Mouse (Mus musculus) limb, embryonic 13.5 days (tissue): ENCODE measurements around the gene Tnr. TPM values are rescaled to one million over a fixed set of nuclear protein-coding genes. Genes with fewer than 3 reads are reported as not detected.

Source experiments
- ATAC-seq: fragments of 200-750 bp; cut with Nextera tagmentation; 2 replicates; pipeline ENCODE4 v1.8.0; 2017; ENCODE audit warnings: low read depth, moderate number of reproducible peaks, moderate TSS enrichment; ENCODE audit not compliant: low FRiP score
- H3K27ac ChIP-seq: fragments of 300-500 bp; sonication (generic); 2 replicates; pipeline ENCODE4 v1.5.1; 2015; ENCODE audit warnings: inconsistent platforms, mild to moderate bottlenecking, moderate library complexity
- H3K27me3 ChIP-seq: fragments of 300-500 bp; sonication (generic); 2 replicates; pipeline ENCODE4 v1.6.1; 2015; ENCODE audit warnings: mild to moderate bottlenecking, inconsistent platforms
- H3K36me3 ChIP-seq: fragments of 300-500 bp; sonication (generic); 2 replicates; pipeline ENCODE4 v1.6.1; 2015; ENCODE audit warnings: inconsistent platforms, mild to moderate bottlenecking, moderate library complexity
- H3K4me1 ChIP-seq: fragments of 300-500 bp; sonication (generic); 2 replicates; pipeline ENCODE4 v1.6.1; 2015; ENCODE audit warnings: inconsistent platforms
- H3K4me2 ChIP-seq: fragments of 300-500 bp; sonication (generic); replicated peaks from 2 replicates; pipeline ENCODE4 v1.6.1; 2015; ENCODE audit warnings: inconsistent platforms, mild to moderate bottlenecking, moderate library complexity
- H3K4me3 ChIP-seq: fragments of 300-500 bp; sonication (generic); 2 replicates; pipeline ENCODE4 v1.5.1; 2015; ENCODE audit warnings: moderate library complexity, mild to moderate bottlenecking, inconsistent platforms
- H3K9ac ChIP-seq: fragments of 300-500 bp; sonication (generic); 2 replicates; pipeline ENCODE4 v1.6.1; 2015; ENCODE audit warnings: mild to moderate bottlenecking, inconsistent platforms
- H3K9me3 ChIP-seq: fragments of 300-500 bp; sonication (generic); 2 replicates; pipeline ENCODE4 v1.6.1; 2016; ENCODE audit warnings: inconsistent platforms
- WGBS: fragments of 180-500 bp; shearing (Covaris S2); methylation state at CpG from one replicate; pipeline ENCODE4 v1.1.7; 2015; 5-methylcytosine and 5-hydroxymethylcytosine counted together
- polyA plus RNA-seq: library from polyadenylated mRNA; unstranded; fragments of >200 nt; fragmentation: Nextera tagmentation; extraction: Ambion mirVana; gene quantifications from 2 replicates; pipeline ENCODE4 v1.2.1, GENCODE M21; 2015

Gene Tnr
- polyA plus RNA-seq, 1 experiment from 2014 or later, result 0.09 TPM

DNA sequence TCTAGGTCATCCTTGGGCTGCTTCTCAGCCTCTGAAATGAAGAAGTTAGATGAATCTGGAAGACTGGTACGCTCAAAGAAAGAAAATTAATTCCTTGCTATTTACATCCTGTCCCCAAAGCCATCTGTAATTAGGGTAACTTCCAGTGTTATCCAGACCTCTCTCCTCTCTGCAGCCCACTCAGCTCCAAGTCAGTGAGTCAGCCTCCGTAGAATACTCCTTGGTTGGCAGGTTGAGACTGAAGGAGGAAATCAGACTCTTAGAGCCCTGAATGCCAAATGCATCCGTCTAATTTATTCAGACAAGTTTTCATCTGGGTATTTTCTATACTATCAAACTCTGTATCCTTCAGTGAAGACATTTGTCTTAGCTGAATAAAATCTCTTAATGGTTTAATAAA is 255.9 kb downstream of the Tnr start:
- no peaks in the 10 kb centered on the region for H3K27me3 ChIP-seq
- H3K4me2 ChIP-seq, result no peak overlapping the region
- no peak overlapping the region for H3K4me3 ChIP-seq
- WGBS, result 75% methylated on average over 3 of the region's 3 CpGs
- no peak overlapping the region for H3K27ac ChIP-seq
- no peaks in the 10 kb centered on the region for H3K4me1 ChIP-seq
- no peak overlapping the region for H3K9ac ChIP-seq
- no peak for ATAC-seq
- no peaks in the 10 kb centered on the region for H3K36me3 ChIP-seq
- H3K9me3 ChIP-seq, result no peaks in the 10 kb centered on the region

DNA sequence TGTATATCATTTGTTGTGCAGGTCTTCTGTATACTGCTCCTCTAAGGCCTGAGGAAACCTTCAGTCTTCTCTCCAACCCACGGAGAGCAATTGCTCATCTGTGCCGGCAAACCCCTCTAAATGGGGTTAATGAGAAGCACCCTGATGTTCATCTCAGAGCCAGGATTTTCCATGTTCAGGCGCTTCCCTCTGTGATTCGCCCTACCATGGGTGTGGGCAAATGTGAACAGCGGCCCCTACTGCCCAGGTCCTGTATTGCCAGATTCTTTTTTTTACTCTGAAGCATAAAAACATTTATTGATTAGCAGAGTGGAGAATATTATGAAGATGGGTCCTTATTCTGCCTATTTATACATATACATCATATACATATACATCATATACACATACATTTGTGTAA is 260.3 kb downstream of the Tnr start:
- Histone ChIP-seq H3K9ac (no peak overlapping the region), H3K27me3 (0 out of 2 replicates have a peak, but pooled peaks cover 2% of the 10 kb centered on the region), H3K4me3 (no peak overlapping the region), H3K4me2 (no peak overlapping the region), H3K9me3 (no peaks in the 10 kb centered on the region), H3K36me3 (no peaks in the 10 kb centered on the region), H3K4me1 (no peaks in the 10 kb centered on the region), H3K27ac (no peak overlapping the region)
- no peak for ATAC-seq
- 29% methylated on average over 5 of the region's 5 CpGs for WGBS

DNA sequence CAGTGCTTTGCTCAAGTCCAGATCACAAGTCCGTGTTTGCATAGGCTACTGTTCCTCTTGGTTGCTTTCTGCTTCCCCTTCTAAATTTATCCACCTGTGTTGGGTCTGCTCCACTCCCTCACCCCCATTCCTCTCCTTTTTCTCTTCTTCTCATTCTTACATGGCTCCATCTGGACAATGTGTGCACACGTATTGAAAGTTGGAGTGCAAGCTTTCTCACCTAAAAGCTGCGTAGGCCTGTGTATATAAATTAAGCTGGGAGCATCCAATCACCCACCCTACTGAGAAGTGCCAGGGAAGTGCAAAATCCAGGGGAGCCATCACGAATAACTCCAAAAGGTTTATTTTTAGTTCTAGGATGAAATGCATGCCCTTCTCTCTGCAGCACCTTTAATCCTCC is 264.7 kb downstream of the Tnr start:
- Histone ChIP-seq H3K36me3 (no peaks in the 10 kb centered on the region), H3K27ac (no peak overlapping the region), H3K4me1 (no peaks in the 10 kb centered on the region), H3K9ac (no peak overlapping the region), H3K4me3 (no peak overlapping the region), H3K9me3 (no peaks in the 10 kb centered on the region), H3K4me2 (no peak overlapping the region), H3K27me3 (0 out of 2 replicates have a peak, but pooled peaks cover 2% of the 10 kb centered on the region)
- 76% methylated on average over 4 of the region's 4 CpGs for WGBS
- ATAC-seq, result no peak

DNA sequence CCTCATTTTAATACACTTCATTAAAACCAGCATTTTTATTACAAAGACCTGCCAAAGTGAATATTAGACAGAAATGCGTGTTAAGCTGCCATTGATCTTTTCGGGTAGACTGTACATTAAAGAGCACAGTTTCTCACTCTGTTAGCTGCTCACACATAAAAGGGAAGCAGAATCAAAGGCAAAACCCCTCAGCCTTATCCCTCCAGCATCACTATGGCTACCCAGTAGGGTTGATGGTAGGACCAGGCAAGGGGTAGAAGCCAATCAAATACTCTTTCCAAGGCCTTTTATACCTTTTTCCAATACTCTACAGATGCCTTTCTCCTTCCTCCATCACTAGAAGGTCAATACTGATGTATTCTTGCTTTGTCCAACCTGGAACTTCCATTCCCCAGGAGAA is 269.0 kb downstream of the Tnr start:
- H3K9ac ChIP-seq, result no peak overlapping the region
- H3K36me3 ChIP-seq, result no peaks in the 10 kb centered on the region
- WGBS, result 79% methylated on average over 2 of the region's 2 CpGs
- H3K27me3 ChIP-seq, result no peaks in the 10 kb centered on the region
- H3K4me2 ChIP-seq, result no peak overlapping the region
- H3K9me3 ChIP-seq, result no peaks in the 10 kb centered on the region
- H3K27ac ChIP-seq, result no peak overlapping the region
- no peak overlapping the region for H3K4me3 ChIP-seq
- no peak for ATAC-seq
- 0 out of 2 replicates have a peak, but pooled peaks cover 8% of the 10 kb centered on the region for H3K4me1 ChIP-seq

DNA sequence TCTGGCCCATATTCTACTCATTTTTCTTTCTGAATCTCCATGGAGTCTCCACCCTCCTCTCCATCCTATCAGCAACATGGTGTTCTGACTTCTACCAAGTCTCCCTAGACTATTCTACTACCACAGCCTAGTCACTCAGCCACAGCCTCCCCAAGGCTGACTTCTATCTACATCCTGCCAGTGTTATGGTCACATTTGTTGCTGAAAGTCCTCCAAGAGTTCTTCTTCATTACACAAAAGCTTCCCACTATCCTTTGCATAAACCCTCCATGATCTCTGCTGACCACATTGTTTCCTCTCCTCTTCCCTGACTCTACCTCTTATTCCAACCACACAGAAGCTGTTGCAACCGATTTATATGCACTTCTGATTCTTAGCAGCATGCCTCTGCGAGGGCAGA is 272.5 kb downstream of the Tnr start:
- no peaks in the 10 kb centered on the region for H3K9me3 ChIP-seq
- H3K36me3 ChIP-seq, result no peaks in the 10 kb centered on the region
- H3K4me3 ChIP-seq, result no peak overlapping the region
- 0 out of 2 replicates have a peak, but pooled peaks cover 8% of the 10 kb centered on the region for H3K4me1 ChIP-seq
- H3K27ac ChIP-seq, result no peak overlapping the region
- WGBS, result 85% methylated on average over 2 of the region's 2 CpGs
- no peak overlapping the region for H3K9ac ChIP-seq
- no peaks in the 10 kb centered on the region for H3K27me3 ChIP-seq
- ATAC-seq, result no peak
- no peak overlapping the region for H3K4me2 ChIP-seq

DNA sequence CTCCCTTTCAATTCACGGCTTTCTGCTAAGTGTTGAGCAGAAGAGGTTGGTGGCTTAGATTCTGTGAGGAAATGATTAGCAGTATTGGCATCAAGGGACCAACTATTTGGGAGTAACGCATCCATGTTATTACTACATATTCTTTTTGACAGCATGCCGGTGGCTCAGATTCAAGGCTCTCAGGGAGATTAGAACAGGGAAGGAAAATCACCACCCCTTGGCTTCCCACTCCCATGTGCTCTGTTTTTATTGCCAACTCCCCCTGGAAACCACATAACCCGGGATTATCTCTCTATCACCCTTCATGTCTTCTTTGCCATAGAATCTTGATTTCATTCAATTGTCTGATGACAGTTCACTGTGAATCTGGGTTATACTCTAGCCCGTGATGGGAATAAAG is 276.8 kb downstream of the Tnr start:
- Histone ChIP-seq H3K4me2 (no peak overlapping the region), H3K9me3 (no peaks in the 10 kb centered on the region), H3K4me3 (no peak overlapping the region), H3K27ac (no peak overlapping the region), H3K27me3 (no peaks in the 10 kb centered on the region), H3K9ac (no peak overlapping the region), H3K36me3 (no peaks in the 10 kb centered on the region), H3K4me1 (0 out of 2 replicates have a peak, but pooled peaks cover 8% of the 10 kb centered on the region)
- WGBS, result 77% methylated on average over 5 of the region's 5 CpGs
- ATAC-seq, result no peak

DNA sequence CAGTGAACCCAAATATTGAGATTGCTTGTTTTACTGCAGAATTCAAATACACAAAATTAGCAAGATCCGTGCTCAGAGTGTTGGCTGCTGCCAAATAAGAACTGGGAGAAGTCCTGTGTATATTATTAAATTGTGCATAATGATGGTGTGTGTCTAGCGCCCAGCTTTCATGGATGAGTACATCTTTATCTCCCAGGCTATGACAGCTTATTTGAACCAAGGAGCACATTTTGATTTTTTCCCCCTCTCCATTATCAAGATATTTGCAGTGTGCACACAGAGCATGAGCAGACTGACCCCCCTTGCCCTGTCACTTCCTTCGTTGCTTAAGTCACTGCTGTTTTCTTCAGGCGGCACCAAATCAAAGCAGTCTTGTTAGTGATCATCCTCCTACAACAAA is 278.2 kb downstream of the Tnr start:
- Histone ChIP-seq H3K4me3 (no peak overlapping the region), H3K27me3 (no peaks in the 10 kb centered on the region), H3K27ac (no peak overlapping the region), H3K9ac (no peak overlapping the region), H3K4me1 (0 out of 2 replicates have a peak, but pooled peaks cover 6% of the 10 kb centered on the region), H3K4me2 (no peak overlapping the region), H3K9me3 (peaks cover 7% of the 10 kb centered on the region; the same call in 1 of the 2 replicates), H3K36me3 (no peaks in the 10 kb centered on the region)
- no peak for ATAC-seq
- 75% methylated on average over 4 of the region's 4 CpGs for WGBS

DNA sequence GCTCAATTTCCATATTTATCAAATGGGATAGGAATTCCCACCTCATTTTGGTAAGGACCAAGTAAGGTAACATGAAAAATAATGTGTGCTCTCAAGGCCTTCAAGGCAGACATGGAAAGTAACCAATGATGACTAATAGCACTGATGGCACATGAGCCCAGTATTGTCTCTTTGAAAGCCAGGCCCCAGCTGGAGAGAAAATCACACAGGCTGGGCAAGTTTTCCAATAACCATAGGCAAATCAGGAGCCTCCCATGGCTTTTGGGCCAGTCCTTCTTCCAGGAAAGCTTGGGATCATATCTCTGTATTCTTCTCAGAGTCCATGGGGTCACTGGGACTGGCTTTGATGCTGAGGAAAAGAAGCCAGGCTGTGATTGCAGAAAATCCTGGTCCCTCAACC is 280.1 kb downstream of the Tnr start:
- no peaks in the 10 kb centered on the region for H3K27me3 ChIP-seq
- no peaks in the 10 kb centered on the region for H3K36me3 ChIP-seq
- no peak overlapping the region for H3K27ac ChIP-seq
- H3K9me3 ChIP-seq, result peaks cover 7% of the 10 kb centered on the region; the same call in 1 of the 2 replicates
- no peak overlapping the region for H3K9ac ChIP-seq
- H3K4me2 ChIP-seq, result no peak overlapping the region
- no peak overlapping the region for H3K4me3 ChIP-seq
- no peaks in the 10 kb centered on the region for H3K4me1 ChIP-seq
- no peak for ATAC-seq

DNA sequence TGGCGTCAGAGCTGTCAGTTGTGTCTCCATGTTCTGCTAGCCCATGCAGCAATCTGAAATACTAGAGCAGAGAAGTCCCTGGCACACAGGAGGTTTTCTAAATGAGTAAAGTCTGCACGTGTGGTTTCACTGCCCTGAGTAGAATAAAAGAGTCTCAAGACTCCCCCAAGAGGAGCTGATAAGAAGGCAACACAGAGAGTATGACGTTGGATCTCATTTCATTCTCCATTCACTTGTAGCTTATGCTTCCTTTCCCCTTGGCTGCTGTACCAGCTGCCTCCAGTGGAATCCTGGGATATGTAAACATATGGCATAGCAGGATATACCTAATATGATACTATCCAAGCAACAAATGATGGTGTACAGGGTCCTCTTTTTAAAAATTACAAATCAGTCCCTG is 285.9 kb downstream of the Tnr start:
- Histone ChIP-seq H3K27ac (no peak overlapping the region), H3K4me3 (no peak overlapping the region), H3K9ac (no peak overlapping the region), H3K36me3 (no peaks in the 10 kb centered on the region), H3K4me1 (peaks cover 14% of the 10 kb centered on the region), H3K4me2 (no peak overlapping the region), H3K9me3 (peaks cover 7% of the 10 kb centered on the region; the same call in 1 of the 2 replicates), H3K27me3 (no peaks in the 10 kb centered on the region)
- 53% methylated on average over 3 of the region's 3 CpGs for WGBS
- ATAC-seq, result no peak

DNA sequence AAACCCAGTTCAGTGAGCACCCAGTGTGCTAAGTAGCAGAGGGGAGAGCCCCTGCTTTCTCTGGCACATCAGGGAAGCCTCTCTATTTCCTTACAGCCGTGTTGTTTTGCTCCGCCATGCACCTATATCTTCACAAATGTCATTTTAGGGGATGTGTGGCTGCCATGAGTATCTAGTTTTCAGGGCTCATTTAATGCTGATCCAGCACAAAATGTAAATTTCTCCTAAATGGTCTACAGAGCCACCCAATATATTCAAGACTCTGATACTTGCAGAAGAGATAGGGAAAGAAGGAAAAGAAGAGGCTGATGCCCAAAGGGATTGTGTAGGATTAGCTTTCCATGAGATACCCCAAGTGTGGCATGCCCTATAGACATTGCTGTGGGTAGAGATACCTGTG is 288.2 kb downstream of the Tnr start:
- ATAC-seq, result no peak
- Histone ChIP-seq H3K27ac (no peak overlapping the region), H3K4me1 (peaks cover 25% of the 10 kb centered on the region), H3K27me3 (no peaks in the 10 kb centered on the region), H3K4me3 (no peak overlapping the region), H3K4me2 (no peak overlapping the region), H3K9me3 (no peaks in the 10 kb centered on the region), H3K9ac (no peak overlapping the region), H3K36me3 (no peaks in the 10 kb centered on the region)
- 92% methylated on average over 2 of the region's 2 CpGs for WGBS

DNA sequence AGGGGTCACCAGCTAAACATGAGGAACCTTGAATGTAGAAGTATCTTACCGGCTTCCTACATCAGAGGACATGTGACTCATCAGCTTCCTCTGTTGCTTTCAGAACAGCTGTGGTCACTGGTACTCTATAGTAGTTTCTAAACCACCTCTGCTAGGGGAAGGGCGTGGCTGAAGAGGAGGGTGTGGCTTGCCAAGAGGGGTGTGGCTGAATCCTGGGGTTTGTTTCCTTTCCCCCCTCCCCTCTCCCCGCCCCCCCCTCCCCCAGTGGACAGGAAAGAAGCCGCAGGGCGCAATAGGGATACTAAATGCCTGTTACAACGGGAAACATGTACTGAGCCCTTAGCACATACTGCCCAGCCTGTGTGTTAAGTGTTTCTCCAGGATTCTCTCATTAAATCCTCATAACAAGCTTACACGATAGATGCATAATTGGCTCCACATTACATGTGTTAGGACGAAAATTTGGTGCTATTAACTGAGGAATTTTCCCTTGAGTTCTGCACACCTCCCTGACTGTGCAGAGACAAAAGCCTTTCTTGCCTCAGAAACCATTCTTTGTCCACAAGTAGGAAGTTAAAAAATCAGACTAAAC is 289.3 kb downstream of the Tnr start:
- Histone ChIP-seq H3K9me3 (no peaks in the 10 kb centered on the region), H3K27me3 (no peaks in the 10 kb centered on the region), H3K4me1 (peaks cover 31% of the 10 kb centered on the region), H3K4me3 (no peak overlapping the region), H3K9ac (no peak overlapping the region), H3K27ac (no peak overlapping the region; the same call in 1 of the 2 replicates), H3K36me3 (no peaks in the 10 kb centered on the region), H3K4me2 (peak overlapping the region; percentile 32)
- 4% methylated on average over 8 of the region's 8 CpGs for WGBS
- peak; percentile 80; the same call in 1 of the 2 replicates for ATAC-seq

DNA sequence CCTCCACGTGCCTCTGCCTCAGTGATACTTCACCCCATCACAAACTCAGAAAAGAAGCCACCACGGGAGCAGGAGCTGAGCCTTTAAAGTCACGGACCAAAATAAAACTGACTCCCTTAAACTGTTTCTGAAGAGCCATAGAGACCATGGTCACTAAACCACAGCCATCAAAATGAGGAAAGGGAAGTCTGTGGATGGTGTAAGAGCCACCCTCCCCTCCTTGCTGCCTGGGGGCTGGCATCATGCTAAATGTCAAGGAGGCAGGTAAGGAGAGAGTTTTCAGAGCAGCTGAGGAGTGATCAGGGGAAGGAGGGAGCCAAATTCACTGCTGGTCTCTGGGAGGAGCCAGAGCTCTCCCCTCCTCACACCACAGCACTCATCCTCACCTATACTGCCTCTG is 290.8 kb downstream of the Tnr start:
- Histone ChIP-seq H3K27me3 (no peaks in the 10 kb centered on the region), H3K27ac (no peak overlapping the region), H3K4me2 (no peak overlapping the region), H3K4me1 (peaks cover 35% of the 10 kb centered on the region), H3K36me3 (no peaks in the 10 kb centered on the region), H3K9me3 (no peaks in the 10 kb centered on the region), H3K9ac (no peak overlapping the region), H3K4me3 (no peak overlapping the region)
- WGBS, result 31% methylated on average over 3 of the region's 3 CpGs
- no peak for ATAC-seq
